In the genomic region with DNA sequence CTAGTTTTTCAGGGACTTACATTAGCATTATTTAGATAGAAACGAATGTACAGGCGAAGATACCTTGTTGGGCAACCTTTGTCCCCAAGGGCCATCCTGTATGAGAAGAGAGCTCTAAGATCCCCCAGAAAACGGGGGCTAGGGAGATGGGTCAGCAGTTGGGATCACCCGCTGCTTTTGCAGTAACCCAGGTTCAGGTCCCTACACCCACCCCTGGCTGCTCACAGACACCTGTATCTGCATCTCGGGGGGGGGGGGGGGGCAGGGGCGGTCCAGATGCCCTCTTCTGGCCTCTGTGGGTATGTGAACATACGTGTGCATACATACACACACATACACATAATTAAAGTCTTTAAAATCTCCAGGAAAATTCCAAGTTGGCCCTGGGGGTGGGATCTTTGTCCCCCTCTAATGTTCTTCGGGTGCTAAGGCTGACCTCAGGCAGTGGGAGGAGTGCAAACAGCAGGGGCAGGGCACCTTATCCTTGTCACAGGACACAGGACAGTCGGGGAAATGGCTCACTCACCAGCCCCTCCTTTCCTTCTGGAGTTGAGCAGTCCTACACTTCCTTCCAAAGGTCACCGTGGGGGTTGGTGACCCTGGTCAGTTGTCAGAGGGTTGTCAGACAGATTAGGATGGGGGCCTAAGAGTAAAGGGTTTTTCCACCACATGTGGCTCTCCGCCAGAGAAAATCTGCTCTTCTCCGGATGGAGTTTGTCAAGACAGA, we compare ENCODE assay signal across 1 mouse cellular context.
TF ChIP-seq lines count a peak whose summit lies in the region.

No protein-coding gene starts in this region.

TF ChIP-seq in MEL, 35 proteins besides CTCF, POLR2A, EP300 and RAD21:
- no peak for TF ChIP-seq MAFK (IDR thresholded peaks at IDR 0.05; ENCODE audit: borderline replicate concordance, low read depth, low read length)
- no peak; the same call in none of the 2 replicates for TF ChIP-seq POLR2AphosphoS5 (IDR thresholded peaks at IDR 0.05; ENCODE audit: borderline replicate concordance, low read depth, low read length)
- TF ChIP-seq CHD2 (IDR thresholded peaks at IDR 0.05; ENCODE audit: low read length), result no peak
- TF ChIP-seq USF1 (IDR thresholded peaks at IDR 0.05; ENCODE audit: low read depth, low read length), result no peak
- no peak for TF ChIP-seq MYC (IDR thresholded peaks at IDR 0.05; ENCODE audit: low read depth, low read length)
- TF ChIP-seq MYB (IDR thresholded peaks at IDR 0.05; ENCODE audit: low read depth, low read length), result no peak
- TF ChIP-seq UBTF (IDR thresholded peaks at IDR 0.05; ENCODE audit: borderline replicate concordance, insufficient read depth, low read depth, low read length), result no peak
- no peak for TF ChIP-seq GABPA (IDR thresholded peaks at IDR 0.05; ENCODE audit: low read depth, low read length)
- TF ChIP-seq ZMIZ1 (IDR thresholded peaks at IDR 0.05; ENCODE audit: low read depth, low read length), result no peak
- TF ChIP-seq ZNF384 (IDR thresholded peaks at IDR 0.05; ENCODE audit: low read depth, low read length), result no peak
- no peak for TF ChIP-seq USF2 (IDR thresholded peaks at IDR 0.05; ENCODE audit: borderline replicate concordance in 1 of 2, insufficient read depth in 1 of 2, low read depth in 1 of 2, low read length in 2 of 2)
- no peak for TF ChIP-seq ELF1 (IDR thresholded peaks at IDR 0.05; ENCODE audit: low read depth, low read length)
- TF ChIP-seq MEF2A (IDR thresholded peaks at IDR 0.05; ENCODE audit: extremely low read depth, insufficient replicate concordance, low read depth, low read length, poor library complexity, severe bottlenecking), result no peak
- no peak for TF ChIP-seq HCFC1 (IDR thresholded peaks at IDR 0.05; ENCODE audit: low read depth, low read length)
- no peak for TF ChIP-seq GATA1 (IDR thresholded peaks at IDR 0.05; ENCODE audit: low read depth, low read length)
- no peak for TF ChIP-seq BHLHE40 (IDR thresholded peaks at IDR 0.05; ENCODE audit: borderline replicate concordance, low read depth, low read length)
- TF ChIP-seq TAL1 (IDR thresholded peaks at IDR 0.05; ENCODE audit: low read length), result no peak
